In the genomic region with DNA sequence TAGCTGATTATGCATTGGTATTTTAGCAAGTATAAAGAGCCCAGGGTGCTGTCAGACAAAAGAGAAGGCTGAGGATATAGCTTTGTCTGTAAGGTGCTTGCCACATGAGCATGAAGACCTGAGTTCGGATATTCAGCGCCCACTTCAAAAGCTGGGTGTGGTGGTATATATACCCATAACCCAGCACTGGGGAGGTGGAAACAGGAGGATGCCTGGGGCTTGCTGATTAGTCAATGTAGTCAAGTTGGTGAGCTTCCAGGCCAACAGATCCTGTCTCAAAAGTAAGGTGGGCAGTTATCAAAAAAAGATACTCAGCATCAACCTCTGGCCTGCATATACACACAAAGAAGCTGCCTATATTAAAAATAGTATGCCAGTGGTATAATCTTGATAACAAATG, we compare ENCODE assay signal across 21 mouse cellular contexts. TPM values are rescaled to one million over a fixed set of nuclear protein-coding genes. Genes with fewer than 3 reads are reported as not detected.
DNase-seq lines count a peak whose midpoint lies in the region; ATAC-seq and TF ChIP-seq lines count a peak whose summit lies in the region.
"Had no signal": no experiment of that assay in that cellular context is flagged by ENCODE, and none has a peak within 500 bp of the region (broad histone marks: within the 10 kb centered on the region; RNA-seq: fewer than 3 reads in every experiment).

No protein-coding gene starts in this region.

- H3K9ac ChIP-seq in liver, embryonic 14.5 days (replicated peaks): peak overlapping the region; percentile 47
- H3K9ac ChIP-seq in forebrain, embryonic 12.5 days: no peak overlapping the region
- H3K9ac ChIP-seq: forebrain, embryonic 13.5 days; limb, embryonic 15.5 days; neural tube, embryonic 12.5 days had no signal

- ATAC-seq in erythroblast, adult 5-6 weeks (replicated peaks; ENCODE audit: low FRiP score, poor library complexity, severe bottlenecking): peak; percentile 36
- no peak for ATAC-seq in liver, embryonic 14.5 days (ENCODE audit: insufficient read depth)
- no peak for ATAC-seq in forebrain, embryonic 12.5 days (ENCODE audit: low FRiP score)
- ATAC-seq in frontal cortex, adult (ENCODE audit: low TSS enrichment): no peak
- ATAC-seq: forebrain, embryonic 13.5 days; lung, postnatal 0 days had no signal

- H3K4me2 ChIP-seq in liver, embryonic 14.5 days (ENCODE audit: low read depth): peak overlapping the region; percentile 78
- no peak overlapping the region for H3K4me2 ChIP-seq in forebrain, embryonic 12.5 days
- H3K4me2 ChIP-seq: forebrain, embryonic 13.5 days; limb, embryonic 15.5 days; neural tube, embryonic 12.5 days had no signal

- H3K4me1 ChIP-seq in liver, embryonic 14.5 days (replicated peaks; ENCODE audit: control insufficient read depth in 2 of 2, insufficient read depth in 2 of 2, low read length in 1 of 2): peaks cover 10 to 20% of the 10 kb centered on the region in 2 experiments; a peak in 3 of 4 replicates
- H3K4me1 ChIP-seq in forebrain, embryonic 12.5 days: peaks cover 12% of the 10 kb centered on the region

- H3K27me3 ChIP-seq in liver, embryonic 14.5 days (ENCODE audit: control insufficient read depth, insufficient read depth, low read length): no peaks in the 10 kb centered on the region
- peaks cover 50% of the 10 kb centered on the region for H3K27me3 ChIP-seq in forebrain, embryonic 12.5 days

- peak; percentile 5 for DNase-seq in spleen, adult 12 weeks (ENCODE audit: low spot score)
- DNase-seq in spleen, postnatal 14 days (ENCODE audit: low spot score in 2 of 2): no peak
- DNase-seq in liver, embryonic 14.5 days (ENCODE audit: low read depth in 3 of 3, low spot score in 3 of 3): peak in 2 of 3 experiments; percentile 33 to 43
- DNase-seq in cerebellum, adult 9-10 months: no peak
- DNase-seq in thymus, postnatal 10 days (ENCODE audit: low spot score in 2 of 2): no peak
- DNase-seq: adrenal gland, postnatal 14 days; cerebellum, adult 11-12 months; cerebellum, postnatal 25 days; embryo, embryonic 11 days; gastrocnemius, postnatal 10 days; heart, adult 18-20 months; kidney, adult 18-20 months; thymus, postnatal 4 days had no signal

- H3K4me3 ChIP-seq in liver, embryonic 14.5 days (ENCODE audit: insufficient read depth in 1 of 2, low read depth in 2 of 2, low read length in 2 of 2): peak overlapping the region in 1 of 2 experiments; percentile 38; a peak in 2 of 4 replicates
- no peak overlapping the region for H3K4me3 ChIP-seq in forebrain, embryonic 12.5 days (replicated peaks)
- H3K4me3 ChIP-seq: forebrain, embryonic 13.5 days; limb, embryonic 15.5 days; neural tube, embryonic 12.5 days had no signal

- H3K9me3 ChIP-seq in liver, embryonic 14.5 days (ENCODE audit: control insufficient read depth, low read length): no peaks in the 10 kb centered on the region
- H3K9me3 ChIP-seq in forebrain, embryonic 12.5 days: no peaks in the 10 kb centered on the region
- H3K9me3 ChIP-seq: forebrain, embryonic 13.5 days; limb, embryonic 15.5 days; neural tube, embryonic 12.5 days had no signal

- TF ChIP-seq CTCF in liver, embryonic 14.5 days (IDR thresholded peaks at IDR 0.05; ENCODE audit: low read depth): no peak

- peak overlapping the region; percentile 31; the same call in 1 of the 2 replicates for H3K27ac ChIP-seq in liver, embryonic 14.5 days
- no peak overlapping the region for H3K27ac ChIP-seq in forebrain, embryonic 12.5 days
- H3K27ac ChIP-seq: forebrain, embryonic 13.5 days; kidney, postnatal 0 days; limb, embryonic 15.5 days; neural tube, embryonic 12.5 days had no signal

- peaks cover 10% of the 10 kb centered on the region for H3K36me3 ChIP-seq in liver, embryonic 14.5 days (replicated peaks; ENCODE audit: control insufficient read depth, insufficient read depth, low read depth)
- 0 out of 2 replicates have a peak, but pooled peaks cover 7% of the 10 kb centered on the region for H3K36me3 ChIP-seq in forebrain, embryonic 12.5 days (replicated peaks)
- H3K36me3 ChIP-seq: limb, embryonic 15.5 days had no signal

- peak; percentile 50 for TF ChIP-seq EP300 in liver, embryonic 14.5 days (IDR thresholded peaks at IDR 0.05; ENCODE audit: low read depth)

- 36% methylated on average over 2 of the region's 2 CpGs for WGBS in liver, embryonic 14.5 days (ENCODE audit: insufficient replicate concordance)
- 92% methylated on average over 2 of the region's 2 CpGs for WGBS in forebrain, embryonic 12.5 days

RNA-seq across cellular contexts. Expression of gene Smc1a, which starts 3.1 kb away (rescaled TPM):
- 40.9 and 48.7 TPM in 2 replicates for total RNA-seq in erythroblast, adult 5-6 weeks (2015; ENCODE audit: low replicate concordance)
- 88.1 and 159 TPM in 2 replicates for total RNA-seq in erythroblast, adult 5-6 weeks (2017; ENCODE audit: low replicate concordance)
- polyA plus RNA-seq in liver, embryonic 14.5 days (2012; rRNA removed): 28.0 and 41.9 TPM in 2 replicates
- 51.8 and 58.1 TPM in 2 replicates for polyA plus RNA-seq in liver, embryonic 14.5 days (2014; fragmentation: Nextera tagmentation; extraction: Ambion mirVana)
- 138 and 153 TPM in 2 replicates for polyA plus RNA-seq in forebrain, embryonic 12.5 days (2016; fragmentation: Nextera tagmentation; extraction: Ambion mirVana)

RNA-seq across cellular contexts. Expression of gene Ribc1, which starts 3.2 kb away (rescaled TPM):
- total RNA-seq in erythroblast, adult 5-6 weeks (2015; ENCODE audit: low replicate concordance): 0.38 TPM in 1 of 2 replicates, not detected in the other
- 1.4 and 4.0 TPM in 2 replicates for total RNA-seq in erythroblast, adult 5-6 weeks (2017; ENCODE audit: low replicate concordance)
- polyA plus RNA-seq in liver, embryonic 14.5 days (2012; rRNA removed): 0.78 and 0.87 TPM in 2 replicates
- 2.0 and 2.4 TPM in 2 replicates for polyA plus RNA-seq in liver, embryonic 14.5 days (2014; fragmentation: Nextera tagmentation; extraction: Ambion mirVana)
- 5.5 and 6.0 TPM in 2 replicates for polyA plus RNA-seq in forebrain, embryonic 12.5 days (2016; fragmentation: Nextera tagmentation; extraction: Ambion mirVana)

RNA-seq across cellular contexts. Expression of gene Hsd17b10, which starts 17.6 kb away (rescaled TPM):
- total RNA-seq in erythroblast, adult 5-6 weeks (2015; ENCODE audit: low replicate concordance): 20.8 and 32.0 TPM in 2 replicates
- 7.0 and 13.5 TPM in 2 replicates for total RNA-seq in erythroblast, adult 5-6 weeks (2017; ENCODE audit: low replicate concordance)
- 33.4 and 34.9 TPM in 2 replicates for polyA plus RNA-seq in liver, embryonic 14.5 days (2012; rRNA removed)
- 98.4 and 102 TPM in 2 replicates for polyA plus RNA-seq in liver, embryonic 14.5 days (2014; fragmentation: Nextera tagmentation; extraction: Ambion mirVana)
- 138 and 149 TPM in 2 replicates for polyA plus RNA-seq in forebrain, embryonic 12.5 days (2016; fragmentation: Nextera tagmentation; extraction: Ambion mirVana)

Comparison
In these comparisons a context has a peak if more than half of its experiments do, and no peak if none do; other contexts are left out.
1. DNase-seq: peak in spleen, adult 12 weeks (single experiment) and liver, embryonic 14.5 days (2 of 3); none in spleen, postnatal 14 days (0 of 2), cerebellum, adult 9-10 months (single experiment) and thymus, postnatal 10 days (0 of 2).